Mouse (Mus musculus): ENCODE results near the gene Zfp787. TPM values are rescaled to one million over a fixed set of nuclear protein-coding genes. Genes with fewer than 3 reads are reported as not detected.
A peak's percentile ranks its signal among the peaks of the same experiment; 100 is the strongest.
"Not testable (repeated sequence)": the region's sequence is repeated elsewhere in the genome, so short reads cannot be mapped to it uniquely, and the experiment has no call there.

The Zfp787 gene
- polyA plus RNA-seq, 1 experiment from 2014 or later = 31.8 TPM

- 93% methylated on average over 3 of the region's 3 CpGs for WGBS
- H3K27ac ChIP-seq = no peak overlapping the region
- H3K36me3 ChIP-seq = peaks cover 75% of the 10 kb centered on the region
Observed at GRCm38 (mm10) chr7:6139295-6139694, 16.5 kb downstream of the Zfp787 start.

GRCm38 (mm10) chr7:6136497-6136896 lies 19.3 kb downstream of the Zfp787 start:
- H3K27ac ChIP-seq = no peak overlapping the region
- peaks cover 91% of the 10 kb centered on the region for H3K36me3 ChIP-seq
- H3K4me1 ChIP-seq (replicated peaks) = no peaks in the 10 kb centered on the region
- no peak overlapping the region for H3K4me3 ChIP-seq
- DNase-seq (ENCODE audit: low spot score) = no peak
- peaks cover 20% of the 10 kb centered on the region for H3K9me3 ChIP-seq
- no peaks in the 10 kb centered on the region for H3K27me3 ChIP-seq (ENCODE audit: insufficient read depth, poor library complexity, severe bottlenecking)

More at GRCm38 (mm10) chr7:6139295-6139694, 16.5 kb downstream of the Zfp787 start:
- H3K4me1 ChIP-seq (replicated peaks) = no peaks in the 10 kb centered on the region
- H3K9me3 ChIP-seq = no peaks in the 10 kb centered on the region
- no peak for DNase-seq (ENCODE audit: low spot score)
- H3K4me3 ChIP-seq = no peak overlapping the region
- H3K27me3 ChIP-seq (ENCODE audit: insufficient read depth, poor library complexity, severe bottlenecking) = no peaks in the 10 kb centered on the region

- no peaks in the 10 kb centered on the region for H3K27me3 ChIP-seq (ENCODE audit: insufficient read depth, poor library complexity, severe bottlenecking)
- H3K9me3 ChIP-seq = peaks cover 20% of the 10 kb centered on the region
- H3K27ac ChIP-seq = no peak overlapping the region
- H3K4me3 ChIP-seq = no peak overlapping the region
- WGBS = 83% methylated on average over 30 of the region's 30 CpGs
- no peak for DNase-seq (ENCODE audit: low spot score)
- H3K4me1 ChIP-seq (replicated peaks) = no peaks in the 10 kb centered on the region
- H3K36me3 ChIP-seq = peaks cover 68% of the 10 kb centered on the region
Observed at GRCm38 (mm10) chr7:6132646-6133045, 23.2 kb downstream of the Zfp787 start.

DNA sequence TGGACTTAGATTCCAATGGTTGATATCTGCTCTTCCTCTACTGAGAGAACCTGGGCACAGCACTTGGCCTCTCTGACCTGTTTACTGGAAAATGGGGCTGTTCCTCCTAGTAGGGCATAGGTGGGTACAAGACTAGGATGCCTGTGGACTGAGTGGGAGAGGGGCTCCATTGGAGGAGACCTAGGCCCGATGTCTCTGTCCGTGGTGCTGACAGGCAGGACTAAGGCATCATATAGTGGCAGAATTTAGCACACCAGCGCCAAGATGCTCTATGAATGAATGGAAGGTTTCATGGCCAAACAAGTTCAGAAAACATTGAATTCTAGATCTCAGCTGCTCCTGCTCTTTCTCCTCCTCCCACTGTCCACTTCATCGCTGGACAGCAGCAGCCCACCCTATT lies 25.5 kb downstream of the Zfp787 start:
- Histone ChIP-seq H3K27me3 (ENCODE audit: insufficient read depth, poor library complexity, severe bottlenecking) (no peaks in the 10 kb centered on the region), H3K36me3 (peaks cover 45% of the 10 kb centered on the region), H3K4me1 (replicated peaks) (no peaks in the 10 kb centered on the region), H3K9me3 (peaks cover 20% of the 10 kb centered on the region), H3K4me3 (no peak overlapping the region), H3K27ac (no peak overlapping the region)
- WGBS = 42% methylated on average over 4 of the region's 4 CpGs
- DNase-seq (ENCODE audit: low spot score) = no peak

- 34% methylated on average over 7 of the region's 7 CpGs for WGBS
- peak; percentile 53 for DNase-seq (ENCODE audit: low spot score)
- no peak overlapping the region for H3K27ac ChIP-seq
Observed at GRCm38 (mm10) chr7:6126690-6127448, 28.9 kb downstream of the Zfp787 start.

DNA sequence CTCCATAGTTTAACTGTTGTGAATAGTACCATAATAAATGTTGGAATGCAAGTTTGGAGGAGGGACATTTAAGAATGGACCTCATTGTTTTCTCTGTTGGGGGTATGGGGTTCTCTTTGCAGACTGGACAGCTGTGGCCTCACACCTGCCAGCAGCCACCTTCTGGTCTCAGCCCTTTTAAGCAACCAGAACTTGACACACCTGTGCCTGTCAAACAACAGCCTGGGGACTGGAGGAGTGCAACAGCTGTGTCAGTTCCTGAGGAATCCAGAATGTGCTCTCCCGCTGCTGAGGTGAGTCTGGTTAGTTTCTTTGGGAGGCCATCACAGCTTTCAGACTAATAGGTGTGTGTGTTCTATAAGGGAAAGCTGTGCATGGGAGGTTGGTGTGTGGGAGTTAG lies 34.7 kb downstream of the Zfp787 start:
- not testable (repeated sequence) for H3K4me1 ChIP-seq (replicated peaks); DNase-seq (ENCODE audit: low spot score); H3K36me3 ChIP-seq; H3K27ac ChIP-seq; H3K4me3 ChIP-seq; H3K27me3 ChIP-seq (ENCODE audit: insufficient read depth, poor library complexity, severe bottlenecking)
- H3K9me3 ChIP-seq = 0 out of 2 replicates have a peak, but pooled peaks cover 11% of the 10 kb centered on the region
- WGBS = 67% methylated on average over 1 of the region's 1 CpGs

More at GRCm38 (mm10) chr7:6126690-6127448, 28.9 kb downstream of the Zfp787 start:
- H3K27me3 ChIP-seq (ENCODE audit: insufficient read depth, poor library complexity, severe bottlenecking) = no peaks in the 10 kb centered on the region
- peaks cover 3% of the 10 kb centered on the region; the same call in 1 of the 2 replicates for H3K9me3 ChIP-seq
- H3K4me1 ChIP-seq (replicated peaks) = no peaks in the 10 kb centered on the region
- H3K36me3 ChIP-seq = peaks cover 14% of the 10 kb centered on the region
- no peak overlapping the region for H3K4me3 ChIP-seq

GRCm38 (mm10) chr7:6120104-6120503 lies 35.7 kb downstream of the Zfp787 start:
- H3K36me3 ChIP-seq; H3K27me3 ChIP-seq (ENCODE audit: insufficient read depth, poor library complexity, severe bottlenecking); H3K4me3 ChIP-seq; H3K4me1 ChIP-seq (replicated peaks); H3K27ac ChIP-seq; DNase-seq (ENCODE audit: low spot score): not testable (repeated sequence)
- 0 out of 2 replicates have a peak, but pooled peaks cover 11% of the 10 kb centered on the region for H3K9me3 ChIP-seq
- 82% methylated on average over 2 of the region's 2 CpGs for WGBS

- H3K4me3 ChIP-seq = no peak overlapping the region
- DNase-seq (ENCODE audit: low spot score) = no peak
- 0 out of 2 replicates have a peak, but pooled peaks cover 11% of the 10 kb centered on the region for H3K9me3 ChIP-seq
- H3K36me3 ChIP-seq = no peaks in the 10 kb centered on the region
- WGBS = 82% methylated on average over 3 of the region's 3 CpGs
- no peaks in the 10 kb centered on the region for H3K27me3 ChIP-seq (ENCODE audit: insufficient read depth, poor library complexity, severe bottlenecking)
- H3K27ac ChIP-seq = no peak overlapping the region
- H3K4me1 ChIP-seq (replicated peaks) = no peaks in the 10 kb centered on the region
Observed at GRCm38 (mm10) chr7:6119501-6119900, 36.3 kb downstream of the Zfp787 start.

Other genes with a start within 250 kb of the Zfp787 start
- not detected in 2 replicates for gene Vmn1r65, start 145.0 kb downstream of the Zfp787 start, polyA plus RNA-seq (2016; fragmentation: Nextera tagmentation; extraction: Ambion mirVana)
- gene Nlrp4c, start 110.8 kb downstream of the Zfp787 start, polyA plus RNA-seq (2016; fragmentation: Nextera tagmentation; extraction: Ambion mirVana) = not detected in 2 replicates
- gene Zfp444, start 16.2 kb upstream of the Zfp787 start, polyA plus RNA-seq (2016; fragmentation: Nextera tagmentation; extraction: Ambion mirVana) = 84.4 and 91.4 TPM in 2 replicates
- gene Galp, start 41.1 kb upstream of the Zfp787 start, polyA plus RNA-seq (2016; fragmentation: Nextera tagmentation; extraction: Ambion mirVana) = not detected in 2 replicates
- gene Zscan5b, start 66.3 kb upstream of the Zfp787 start, polyA plus RNA-seq (2016; fragmentation: Nextera tagmentation; extraction: Ambion mirVana) = not detected in 2 replicates
- 0.24 TPM in 1 of 2 replicates, not detected in the other for gene Epp13, start 96.7 kb upstream of the Zfp787 start, polyA plus RNA-seq (2016; fragmentation: Nextera tagmentation; extraction: Ambion mirVana)
- 8.5 and 9.6 TPM in 2 replicates for gene Zfp667, start 130.6 kb upstream of the Zfp787 start, polyA plus RNA-seq (2016; fragmentation: Nextera tagmentation; extraction: Ambion mirVana)
- 6.8 and 7.2 TPM in 2 replicates for gene Zfp583, start 175.3 kb upstream of the Zfp787 start, polyA plus RNA-seq (2016; fragmentation: Nextera tagmentation; extraction: Ambion mirVana)
- 3.4 and 3.5 TPM in 2 replicates for gene Gm3854, start 187.8 kb upstream of the Zfp787 start, polyA plus RNA-seq (2016; fragmentation: Nextera tagmentation; extraction: Ambion mirVana)
- 2.3 and 2.5 TPM in 2 replicates for gene Zfp78, start 207.3 kb upstream of the Zfp787 start, polyA plus RNA-seq (2016; fragmentation: Nextera tagmentation; extraction: Ambion mirVana)
- gene Zfp28, start 227.3 kb upstream of the Zfp787 start, polyA plus RNA-seq (2016; fragmentation: Nextera tagmentation; extraction: Ambion mirVana) = 12.0 and 13.0 TPM in 2 replicates
- gene Smim17, start 242.7 kb upstream of the Zfp787 start, polyA plus RNA-seq (2016; fragmentation: Nextera tagmentation; extraction: Ambion mirVana) = 0.29 and 1.2 TPM in 2 replicates

All from hindbrain, embryonic 10.5 days (tissue).